Mouse (Mus musculus) stomach, embryonic 14.5 days (tissue): ENCODE data around the gene Sytl3. TPM values are rescaled to one million over a fixed set of nuclear protein-coding genes. Genes with fewer than 3 reads are reported as not detected.
A peak's percentile ranks its signal among the peaks of the same experiment; 100 is the strongest.

ENCODE experiments used
- ATAC-seq: fragments of 200-750 bp; cut with Nextera tagmentation; 2 replicates; pipeline ENCODE4 v1.8.0; 2017; ENCODE audit warnings: low read depth, moderate TSS enrichment; ENCODE audit not compliant: insufficient number of reproducible peaks, insufficient read depth, low FRiP score
- H3K27ac ChIP-seq: fragments of 300-500 bp; sonication (generic); 2 replicates; pipeline ENCODE4 v1.5.1; 2014; ENCODE audit warnings: mild to moderate bottlenecking, low read length, moderate library complexity, mixed read lengths
- H3K27me3 ChIP-seq: fragments of 300-500 bp; sonication (generic); 2 replicates; pipeline ENCODE4 v1.6.1; 2014; ENCODE audit warnings: low read length, control low read depth, mixed read lengths; ENCODE audit not compliant: control insufficient read depth, insufficient read depth
- H3K36me3 ChIP-seq: fragments of 300-500 bp; sonication (generic); 2 replicates; pipeline ENCODE4 v1.6.1; 2014; ENCODE audit warnings: mild to moderate bottlenecking, control low read depth, low read length, moderate library complexity, mixed read lengths; ENCODE audit not compliant: control insufficient read depth, insufficient read depth
- H3K4me1 ChIP-seq: fragments of 300-500 bp; sonication (generic); 2 replicates; pipeline ENCODE4 v1.6.1; 2014; ENCODE audit warnings: low read length, control low read depth, mixed read lengths; ENCODE audit not compliant: control insufficient read depth, insufficient read depth
- H3K4me2 ChIP-seq: fragments of 300-500 bp; sonication (generic); replicated peaks from 2 replicates; pipeline ENCODE4 v1.6.1; 2014; ENCODE audit warnings: low read depth, low read length, control low read depth
- H3K4me3 ChIP-seq: fragments of 300-500 bp; sonication (generic); 2 replicates; pipeline ENCODE4 v1.5.1; 2014; ENCODE audit warnings: low read depth, low read length, control low read depth
- H3K9ac ChIP-seq: fragments of 300-500 bp; sonication (generic); replicated peaks from 2 replicates; pipeline ENCODE4 v1.6.1; 2014; ENCODE audit warnings: low read depth, mild to moderate bottlenecking, control low read depth, low read length, moderate library complexity, mixed read lengths
- H3K9me3 ChIP-seq: fragments of 300-500 bp; sonication (generic); 2 replicates; pipeline ENCODE4 v1.6.1; 2016; ENCODE audit warnings: low read depth, low read length, control low read depth; ENCODE audit not compliant: control insufficient read depth
- WGBS: fragments of 180-500 bp; shearing (Covaris S2); extraction: QIAGEN DNeasy Blood & Tissue Kit; methylation state at CpG from one replicate; pipeline ENCODE4 v1.1.7; 2014; 5-methylcytosine and 5-hydroxymethylcytosine counted together
- polyA plus RNA-seq: library from polyadenylated mRNA; unstranded; fragments of >200 nt; fragmentation: Nextera tagmentation; extraction: Ambion mirVana; gene quantifications from 2 replicates; pipeline ENCODE4 v1.2.1, GENCODE M21; 2014

Gene Sytl3
- polyA plus RNA-seq, 1 experiment from 2014 or later: 0.90 TPM

- Histone ChIP-seq H3K4me3 (no peak overlapping the region), H3K9me3 (no peaks in the 10 kb centered on the region), H3K36me3 (no peaks in the 10 kb centered on the region), H3K27me3 (no peaks in the 10 kb centered on the region), H3K4me2 (no peak overlapping the region), H3K9ac (no peak overlapping the region), H3K27ac (no peak overlapping the region), H3K4me1 (no peaks in the 10 kb centered on the region)
- WGBS: 67% methylated on average over 8 of the region's 8 CpGs
- no peak for ATAC-seq
Measured at GRCm38 (mm10) chr17:6731132-6731531, 72.2 kb downstream of the Sytl3 start.

- no peaks in the 10 kb centered on the region for H3K9me3 ChIP-seq
- H3K36me3 ChIP-seq: no peaks in the 10 kb centered on the region
- no peaks in the 10 kb centered on the region for H3K4me1 ChIP-seq
- ATAC-seq: no peak
- no peak overlapping the region for H3K4me3 ChIP-seq
- no peak overlapping the region for H3K27ac ChIP-seq
- 78% methylated on average over 12 of the region's 12 CpGs for WGBS
- H3K27me3 ChIP-seq: no peaks in the 10 kb centered on the region
- no peak overlapping the region for H3K4me2 ChIP-seq
- no peak overlapping the region for H3K9ac ChIP-seq
Measured at GRCm38 (mm10) chr17:6731634-6732033, 72.7 kb downstream of the Sytl3 start.

- 91% methylated on average over 4 of the region's 4 CpGs for WGBS
- H3K9me3 ChIP-seq: no peaks in the 10 kb centered on the region
- no peak for ATAC-seq
Measured at GRCm38 (mm10) chr17:6732665-6733064, 73.8 kb downstream of the Sytl3 start.

GRCm38 (mm10) chr17:6733322-6733875 lies 74.5 kb downstream of the Sytl3 start:
- 89% methylated on average over 10 of the region's 10 CpGs for WGBS
- H3K9ac ChIP-seq: no peak overlapping the region
- no peak overlapping the region for H3K4me2 ChIP-seq
- no peaks in the 10 kb centered on the region for H3K27me3 ChIP-seq
- H3K36me3 ChIP-seq: no peaks in the 10 kb centered on the region; the same call in 1 of the 2 replicates
- no peak for ATAC-seq
- H3K4me1 ChIP-seq: peaks cover 2% of the 10 kb centered on the region; the same call in 1 of the 2 replicates
- H3K4me3 ChIP-seq: no peak overlapping the region
- H3K27ac ChIP-seq: no peak overlapping the region
- H3K9me3 ChIP-seq: no peaks in the 10 kb centered on the region

More at GRCm38 (mm10) chr17:6732665-6733064, 73.8 kb downstream of the Sytl3 start:
- Histone ChIP-seq H3K9ac (no peak overlapping the region), H3K27me3 (no peaks in the 10 kb centered on the region), H3K4me1 (peaks cover 2% of the 10 kb centered on the region; the same call in 1 of the 2 replicates), H3K4me3 (no peak overlapping the region), H3K4me2 (no peak overlapping the region), H3K27ac (no peak overlapping the region), H3K36me3 (no peaks in the 10 kb centered on the region; the same call in 1 of the 2 replicates)

- Histone ChIP-seq H3K4me1 (peaks cover 2% of the 10 kb centered on the region; the same call in 1 of the 2 replicates), H3K36me3 (peaks cover 4% of the 10 kb centered on the region; the same call in 1 of the 2 replicates), H3K9ac (no peak overlapping the region), H3K4me3 (no peak overlapping the region), H3K27me3 (no peaks in the 10 kb centered on the region), H3K9me3 (no peaks in the 10 kb centered on the region), H3K27ac (no peak overlapping the region), H3K4me2 (no peak overlapping the region)
- ATAC-seq: no peak
- WGBS: 87% methylated on average over 12 of the region's 12 CpGs
Measured at GRCm38 (mm10) chr17:6734746-6735441, 76.0 kb downstream of the Sytl3 start.

GRCm38 (mm10) chr17:6736306-6737272 lies 77.7 kb downstream of the Sytl3 start:
- H3K27ac ChIP-seq: no peak overlapping the region
- peak; percentile 68; the same call in 1 of the 2 replicates for ATAC-seq
- WGBS: 52% methylated on average over 15 of the region's 15 CpGs
- peaks cover 13% of the 10 kb centered on the region; the same call in 1 of the 2 replicates for H3K36me3 ChIP-seq
- H3K9ac ChIP-seq: no peak overlapping the region
- H3K4me2 ChIP-seq: no peak overlapping the region
- peaks cover 2% of the 10 kb centered on the region; the same call in 1 of the 2 replicates for H3K4me1 ChIP-seq
- no peak overlapping the region for H3K4me3 ChIP-seq
- H3K9me3 ChIP-seq: no peaks in the 10 kb centered on the region
- H3K27me3 ChIP-seq: no peaks in the 10 kb centered on the region

GRCm38 (mm10) chr17:6737273-6737997 lies 78.5 kb downstream of the Sytl3 start:
- Histone ChIP-seq H3K36me3 (peaks cover 15% of the 10 kb centered on the region; the same call in 1 of the 2 replicates), H3K9ac (no peak overlapping the region), H3K4me2 (no peak overlapping the region), H3K27me3 (no peaks in the 10 kb centered on the region), H3K9me3 (no peaks in the 10 kb centered on the region), H3K4me3 (no peak overlapping the region), H3K4me1 (peaks cover 4% of the 10 kb centered on the region; the same call in 1 of the 2 replicates), H3K27ac (no peak overlapping the region)
- WGBS: 79% methylated on average over 12 of the region's 12 CpGs
- no peak for ATAC-seq
